Mouse (Mus musculus) frontal cortex, adult 2 months (tissue): ENCODE data around the gene Olfr986. TPM values are rescaled to one million over a fixed set of nuclear protein-coding genes. Genes with fewer than 3 reads are reported as not detected.
A peak's percentile ranks its signal among the peaks of the same experiment; 100 is the strongest.

Experiments
- DNase-seq, 2 experiments: peaks; one replicate each; pipeline ENCODE4 v3.0.0; 2022; ENCODE audit warnings: low spot score in 1 of 2; ENCODE audit errors: extremely low spot score in 1 of 2
- polyA plus RNA-seq: library from polyadenylated mRNA; depleted of rRNA; stranded (reverse); fragments of >200 nt; gene quantifications from 2 replicates; pipeline ENCODE4 v1.2.3, GENCODE M21; 2012; rRNA removed

Gene Olfr986
- polyA plus RNA-seq, 1 experiment: not detected

GRCm38 (mm10) chr9:40231019-40231418 lies 50.3 kb downstream of the Olfr986 start:
- DNase-seq: peak in 1 of 2 experiments; percentile 13

- DNase-seq: no peak
These were observed 53.7 kb downstream of the Olfr986 start for GRCm38 (mm10) chr9:40234233-40235072.

- DNase-seq: no peak
These were observed 54.5 kb downstream of the Olfr986 start for GRCm38 (mm10) chr9:40235220-40235619.

Other genes starting within 250 kb of the Olfr986 start
- not detected in 2 replicates for gene Olfr974, start 243.4 kb upstream of the Olfr986 start, polyA plus RNA-seq
- 0.02 TPM in 1 of 2 replicates, not detected in the other for gene Olfr975, start 228.9 kb upstream of the Olfr986 start, polyA plus RNA-seq
- gene Olfr976, start 219.8 kb upstream of the Olfr986 start, polyA plus RNA-seq: not detected in 2 replicates
- not detected in 2 replicates for gene Olfr978, start 188.8 kb upstream of the Olfr986 start, polyA plus RNA-seq
- gene Olfr979, start 177.5 kb upstream of the Olfr986 start, polyA plus RNA-seq: not detected in 2 replicates
- gene Olfr980, start 171.3 kb upstream of the Olfr986 start, polyA plus RNA-seq: not detected in 2 replicates
- gene Olfr981, start 159.5 kb upstream of the Olfr986 start, polyA plus RNA-seq: 0.04 and 0.11 TPM in 2 replicates
- gene Olfr982, start 107.1 kb upstream of the Olfr986 start, polyA plus RNA-seq: not detected in 2 replicates
- gene Olfr983, start 87.3 kb upstream of the Olfr986 start, polyA plus RNA-seq: not detected in 2 replicates
- not detected in 2 replicates for gene Olfr984, start 66.7 kb upstream of the Olfr986 start, polyA plus RNA-seq
- gene Olfr985, start 50.7 kb upstream of the Olfr986 start, polyA plus RNA-seq: 0.08 TPM in 1 of 2 replicates, not detected in the other
- not detected in 2 replicates for gene Tmem225, start 32.8 kb upstream of the Olfr986 start, polyA plus RNA-seq
- 3.7 and 4.1 TPM in 2 replicates for gene Zfp202, start 11.4 kb downstream of the Olfr986 start, polyA plus RNA-seq
- gene Scn3b, start 88.3 kb downstream of the Olfr986 start, polyA plus RNA-seq: 77.5 and 88.8 TPM in 2 replicates